Mouse (Mus musculus): ENCODE measurements around the gene Stx16. TPM values are rescaled to one million over a fixed set of nuclear protein-coding genes. Genes with fewer than 3 reads are reported as not detected.

Stx16 gene
- total and polyA plus RNA-seq, 3 experiments = 17.1 to 20.3 (median 19.8) TPM

DNA sequence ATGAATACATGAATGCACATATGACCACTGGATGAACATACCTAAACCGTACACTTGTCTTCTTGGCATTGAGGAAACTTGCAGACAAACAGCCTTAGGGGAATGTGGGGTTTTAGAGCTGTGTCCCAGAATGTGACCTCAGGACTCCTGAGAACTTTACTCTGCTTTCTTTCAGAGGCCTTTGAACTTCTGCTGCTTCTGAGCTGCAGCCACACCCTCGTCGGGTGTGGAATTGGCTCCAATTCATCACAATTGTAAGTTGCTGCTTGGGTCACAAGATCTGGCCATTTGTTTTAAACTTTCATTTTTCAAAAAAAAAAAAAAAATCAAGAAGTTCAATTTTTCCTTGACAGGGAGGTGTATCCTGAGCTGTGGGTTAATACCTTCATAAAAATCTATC, 31.3 kb downstream of the Stx16 start:
- DNase-seq = no peak
- H3K27me3 ChIP-seq (ENCODE audit: control insufficient read depth, insufficient read depth, low read length) = no peaks in the 10 kb centered on the region
- WGBS = 70% methylated on average over 3 of the region's 3 CpGs
- TF ChIP-seq EP300 (IDR thresholded peaks at IDR 0.05; ENCODE audit: insufficient read depth, low read depth, low read length) = no peak
- TF ChIP-seq CTCF (IDR thresholded peaks at IDR 0.05) = no peak
- no peak for TF ChIP-seq POLR2A (IDR thresholded peaks at IDR 0.05; ENCODE audit: insufficient read depth, low read depth, low read length)
- H3K9ac ChIP-seq (ENCODE audit: low read depth, low read length) = no peak overlapping the region
- H3K4me1 ChIP-seq (ENCODE audit: control insufficient read depth, insufficient read depth, low read length) = no peaks in the 10 kb centered on the region; the same call in 1 of the 2 replicates
- no peaks in the 10 kb centered on the region for H3K36me3 ChIP-seq (ENCODE audit: control insufficient read depth, insufficient read depth, low read length)
- intact Hi-C loops (cut with DNase I) = no loop called here
- H3K4me3 ChIP-seq = no peak overlapping the region
- H3K27ac ChIP-seq = no peak overlapping the region
- no peaks in the 10 kb centered on the region for H3K79me2 ChIP-seq (replicated peaks; ENCODE audit: control insufficient read depth, insufficient read depth, low read length)

DNA sequence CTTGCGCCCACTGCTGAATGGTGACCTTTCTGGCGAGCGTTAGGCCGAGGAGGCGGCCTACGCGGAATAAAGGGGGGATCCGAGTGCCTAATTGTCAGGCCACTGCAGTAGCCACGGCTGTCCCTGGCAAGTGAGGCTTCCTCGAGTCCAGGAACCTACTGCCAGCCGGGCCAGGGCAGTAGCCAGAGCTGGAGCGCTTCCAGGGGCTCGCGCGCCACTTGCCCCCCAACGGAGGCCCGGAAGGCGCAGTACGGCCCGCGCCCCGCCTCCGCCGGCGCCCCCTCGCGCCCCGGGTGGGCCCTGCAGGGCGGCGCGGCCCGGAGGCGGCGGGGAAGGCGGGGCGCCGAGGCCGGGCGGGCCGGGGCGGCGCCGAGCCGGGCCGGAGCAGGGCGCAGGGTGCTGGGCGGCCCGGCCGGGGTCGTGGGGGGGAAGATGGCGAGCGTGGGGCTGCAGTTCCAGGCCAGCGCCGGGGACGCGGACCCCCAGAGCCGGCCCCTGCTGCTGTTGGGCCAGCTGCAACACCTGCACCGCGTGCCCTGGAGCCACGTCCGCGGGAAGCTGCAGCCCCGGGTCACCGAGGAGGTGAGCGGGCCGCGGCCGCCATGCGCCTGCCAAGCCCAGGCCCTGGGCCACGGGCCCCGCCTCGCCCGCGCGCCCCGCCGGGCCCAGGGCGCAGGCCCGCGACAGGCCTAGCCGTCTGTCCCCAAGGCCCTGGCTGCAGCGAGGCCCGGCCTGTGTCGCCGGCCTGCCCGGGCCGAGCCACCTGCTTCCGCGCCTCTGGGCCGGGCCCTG, 34.1 kb downstream of the Stx16 start, which contains the start of gene Npepl1:
Npepl1 (plus strand) TSS at position 359 of the 792 bp plus-strand sequence.
- H3K36me3 ChIP-seq (ENCODE audit: control insufficient read depth, insufficient read depth, low read length) = no peaks in the 10 kb centered on the region
- intact Hi-C loops (cut with DNase I) = loop anchor here (1.0 to 10.0 kb wide), 2 partner anchors 34 to 175 kb away; partner anchors contain the start of genes Gnas and Stx16

DNA sequence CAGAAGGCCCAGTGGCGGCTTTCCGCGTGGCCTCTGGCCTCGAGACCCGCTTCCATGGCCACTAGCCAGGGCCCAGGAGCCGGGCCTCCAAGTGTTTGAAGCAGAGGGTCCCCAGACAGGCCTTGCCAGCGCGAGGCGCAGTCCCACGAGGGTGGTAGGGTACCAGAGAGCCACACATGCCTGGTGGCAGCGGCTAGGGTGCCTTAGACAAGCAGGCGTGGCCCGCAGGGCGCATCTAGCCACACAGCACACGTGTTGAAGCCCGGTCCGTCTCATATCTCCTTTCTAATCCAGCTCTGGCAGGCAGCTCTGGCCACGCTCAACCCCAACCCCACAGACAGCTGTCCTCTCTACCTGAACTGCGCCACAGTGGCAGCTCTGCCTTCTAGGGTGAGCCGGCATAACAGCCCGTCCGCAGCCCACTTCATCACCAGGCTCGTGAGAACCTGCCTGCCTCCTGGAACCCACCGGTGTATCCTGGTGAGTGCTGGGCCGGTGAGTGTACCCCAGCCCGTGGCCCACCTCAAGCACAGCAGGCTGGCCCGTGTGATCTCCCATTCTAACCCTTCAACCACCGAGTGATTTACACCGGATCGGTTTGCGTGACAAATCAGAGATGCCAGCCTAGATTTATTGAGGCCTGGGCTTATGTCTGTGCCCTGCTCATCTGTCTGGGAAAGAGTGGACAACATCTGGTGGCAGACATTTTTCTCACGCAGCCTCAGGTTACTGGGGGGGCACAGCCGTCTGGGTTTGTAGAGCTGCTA, 34.9 kb downstream of the Stx16 start:
- H3K4me3 ChIP-seq = peak overlapping the region; percentile 65
- peak overlapping the region; percentile 75 for H3K27ac ChIP-seq
- intact Hi-C loops (cut with DNase I) = loop anchor here (1.0 to 10.0 kb wide), 2 partner anchors 35 to 174 kb away; partner anchors contain the start of genes Gnas and Stx16
- H3K27me3 ChIP-seq (ENCODE audit: control insufficient read depth, insufficient read depth, low read length) = no peaks in the 10 kb centered on the region
- no peaks in the 10 kb centered on the region for H3K79me2 ChIP-seq (replicated peaks; ENCODE audit: control insufficient read depth, insufficient read depth, low read length)
- H3K4me1 ChIP-seq (ENCODE audit: control insufficient read depth, insufficient read depth, low read length) = no peaks in the 10 kb centered on the region; the same call in 1 of the 2 replicates
- H3K36me3 ChIP-seq (ENCODE audit: control insufficient read depth, insufficient read depth, low read length) = no peaks in the 10 kb centered on the region
- no peak for DNase-seq
- peak overlapping the region; percentile 94 for H3K9ac ChIP-seq (ENCODE audit: low read depth, low read length)
- TF ChIP-seq EP300 (IDR thresholded peaks at IDR 0.05; ENCODE audit: insufficient read depth, low read depth, low read length) (no peak), CTCF (IDR thresholded peaks at IDR 0.05) (no peak)
- 43% methylated on average over 33 of the region's 33 CpGs for WGBS

More for the DNA sequence above, 34.1 kb downstream of the Stx16 start, which contains the start of gene Npepl1:
- DNase-seq = peak; percentile 88 to 89
- Histone ChIP-seq H3K4me1 (ENCODE audit: control insufficient read depth, insufficient read depth, low read length) (no peaks in the 10 kb centered on the region; the same call in 1 of the 2 replicates), H3K4me3 (peak within 1 kb of the TSS; percentile 65), H3K27me3 (ENCODE audit: control insufficient read depth, insufficient read depth, low read length) (no peaks in the 10 kb centered on the region), H3K79me2 (replicated peaks; ENCODE audit: control insufficient read depth, insufficient read depth, low read length) (no peaks in the 10 kb centered on the region), H3K27ac (peak within 1 kb of the TSS; percentile 75), H3K9ac (ENCODE audit: low read depth, low read length) (peak within 1 kb of the TSS; percentile 94)
- 2% methylated on average over 82 of the region's 90 CpGs for WGBS
- peak; percentile 65 for TF ChIP-seq CTCF (IDR thresholded peaks at IDR 0.05)
- no peak for TF ChIP-seq EP300 (IDR thresholded peaks at IDR 0.05; ENCODE audit: insufficient read depth, low read depth, low read length)

DNA sequence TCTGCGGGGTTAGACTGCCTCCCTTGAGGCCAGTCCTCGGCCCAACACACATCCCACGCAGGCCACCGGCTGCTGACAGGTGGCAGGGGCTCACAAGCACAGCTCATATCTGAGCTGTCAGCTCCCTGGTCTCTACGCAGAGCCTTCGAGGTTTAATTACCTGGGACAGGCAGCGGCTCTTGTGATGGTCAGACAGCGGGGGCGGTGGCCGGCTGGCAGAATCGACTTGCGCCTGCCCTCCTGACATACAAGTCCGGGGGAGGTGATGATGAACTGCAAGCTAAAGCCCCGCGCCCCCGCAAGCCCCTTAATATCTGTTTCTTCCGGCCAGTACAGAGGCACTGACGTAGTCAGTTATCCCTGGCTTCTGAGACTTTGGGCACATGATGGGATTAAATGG, 36.8 kb downstream of the Stx16 start:
- no peak for TF ChIP-seq POLR2A (IDR thresholded peaks at IDR 0.05; ENCODE audit: insufficient read depth, low read depth, low read length)
- TF ChIP-seq CTCF (IDR thresholded peaks at IDR 0.05) = no peak
- TF ChIP-seq EP300 (IDR thresholded peaks at IDR 0.05; ENCODE audit: insufficient read depth, low read depth, low read length) = no peak
- no peak for DNase-seq
- H3K79me2 ChIP-seq (replicated peaks; ENCODE audit: control insufficient read depth, insufficient read depth, low read length) = no peaks in the 10 kb centered on the region
- no peaks in the 10 kb centered on the region for H3K27me3 ChIP-seq (ENCODE audit: control insufficient read depth, insufficient read depth, low read length)
- H3K36me3 ChIP-seq (ENCODE audit: control insufficient read depth, insufficient read depth, low read length) = no peaks in the 10 kb centered on the region
- no peak overlapping the region for H3K4me3 ChIP-seq
- H3K27ac ChIP-seq = no peak overlapping the region
- H3K4me1 ChIP-seq (ENCODE audit: control insufficient read depth, insufficient read depth, low read length) = no peaks in the 10 kb centered on the region; the same call in 1 of the 2 replicates
- 79% methylated on average over 18 of the region's 18 CpGs for WGBS
- H3K9ac ChIP-seq (ENCODE audit: low read depth, low read length) = no peak overlapping the region
- intact Hi-C loops (cut with DNase I) = loop anchor here (10.0 kb wide), 1 partner anchor 172 kb away; the partner anchor contains the start of gene Gnas

DNA sequence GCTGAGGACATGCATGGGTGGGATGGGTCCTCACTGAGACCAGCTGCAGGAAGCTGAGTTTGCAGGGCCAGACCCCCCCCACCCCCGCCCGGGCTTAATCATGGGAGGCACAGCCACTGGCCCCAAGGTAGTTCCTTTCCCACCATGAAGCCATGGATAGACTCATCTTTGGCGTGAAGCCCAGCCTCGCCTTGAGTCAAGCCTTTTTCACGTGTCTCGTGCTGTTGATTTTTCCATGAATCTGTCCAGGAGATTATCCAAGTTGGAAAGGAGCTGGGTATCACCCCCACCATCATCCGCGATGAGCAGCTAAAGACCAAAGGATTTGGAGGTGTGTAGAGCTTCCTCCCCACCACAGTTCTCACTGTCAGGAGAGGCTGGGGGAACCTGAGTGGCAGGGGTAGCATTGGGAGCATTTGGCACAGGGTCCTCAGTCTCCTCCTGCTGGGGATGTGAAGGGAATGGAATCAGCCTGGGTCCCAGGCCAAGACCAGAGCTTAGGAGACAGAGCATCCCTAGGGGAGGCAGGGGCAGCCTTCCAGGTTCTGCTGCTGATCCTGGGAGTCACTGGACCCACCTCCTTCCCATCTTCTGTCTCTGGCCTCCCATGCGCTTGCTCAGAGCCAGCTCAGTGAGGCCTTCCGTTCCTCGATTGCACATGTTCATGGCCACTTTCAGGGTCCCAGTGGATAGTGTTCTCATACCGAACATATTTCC, 38.2 kb downstream of the Stx16 start:
- intact Hi-C loops (cut with DNase I) = loop anchor here (10.0 kb wide), 1 partner anchor 170 kb away; the partner anchor contains the start of gene Gnas
- Histone ChIP-seq H3K4me3 (no peak overlapping the region), H3K79me2 (replicated peaks; ENCODE audit: control insufficient read depth, insufficient read depth, low read length) (no peaks in the 10 kb centered on the region), H3K9ac (ENCODE audit: low read depth, low read length) (no peak overlapping the region), H3K4me1 (ENCODE audit: control insufficient read depth, insufficient read depth, low read length) (no peaks in the 10 kb centered on the region; the same call in 1 of the 2 replicates), H3K27me3 (ENCODE audit: control insufficient read depth, insufficient read depth, low read length) (no peaks in the 10 kb centered on the region), H3K27ac (no peak overlapping the region), H3K36me3 (ENCODE audit: control insufficient read depth, insufficient read depth, low read length) (no peaks in the 10 kb centered on the region)
- WGBS = 69% methylated on average over 12 of the region's 12 CpGs
- DNase-seq = peak; percentile 48 to 59
- TF ChIP-seq CTCF (IDR thresholded peaks at IDR 0.05) (no peak), POLR2A (IDR thresholded peaks at IDR 0.05; ENCODE audit: insufficient read depth, low read depth, low read length) (no peak)

All from heart, adult 2 months (tissue).